Mouse (Mus musculus) forebrain, embryonic 13.5 days (tissue): Measurements from ENCODE around the gene Trir. TPM values are rescaled to one million over a fixed set of nuclear protein-coding genes. Genes with fewer than 3 reads are reported as not detected.

ENCODE experiments used
- ATAC-seq: fragments of 200-750 bp; cut with Nextera tagmentation; 2 replicates; pipeline ENCODE4 v1.8.0; 2017
- H3K27ac ChIP-seq: fragments of 300-500 bp; sonication (generic); 2 replicates; pipeline ENCODE4 v1.5.1; 2015; ENCODE audit warnings: inconsistent platforms, mild to moderate bottlenecking, moderate library complexity
- H3K27me3 ChIP-seq: fragments of 300-500 bp; sonication (generic); 2 replicates; pipeline ENCODE4 v1.6.1; 2015; ENCODE audit warnings: mild to moderate bottlenecking, inconsistent platforms
- H3K36me3 ChIP-seq: fragments of 300-500 bp; sonication (generic); 2 replicates; pipeline ENCODE4 v1.6.1; 2015; ENCODE audit warnings: mild to moderate bottlenecking, inconsistent platforms; ENCODE audit not compliant: poor library complexity, severe bottlenecking
- H3K4me1 ChIP-seq: fragments of 300-500 bp; sonication (generic); 2 replicates; pipeline ENCODE4 v1.6.1; 2015; ENCODE audit warnings: inconsistent platforms
- H3K4me2 ChIP-seq: fragments of 300-500 bp; sonication (generic); 2 replicates; pipeline ENCODE4 v1.6.1; 2015; ENCODE audit warnings: inconsistent platforms, mild to moderate bottlenecking, moderate library complexity
- H3K4me3 ChIP-seq: fragments of 300-500 bp; sonication (generic); 2 replicates; pipeline ENCODE4 v1.5.1; 2015; ENCODE audit warnings: mild to moderate bottlenecking, inconsistent platforms
- H3K9ac ChIP-seq: fragments of 300-500 bp; sonication (generic); 2 replicates; pipeline ENCODE4 v1.6.1; 2015; ENCODE audit warnings: mild to moderate bottlenecking, inconsistent platforms
- H3K9me3 ChIP-seq: fragments of 300-500 bp; sonication (generic); replicated peaks from 2 replicates; pipeline ENCODE4 v1.6.1; 2016; ENCODE audit warnings: inconsistent platforms
- WGBS: fragments of 180-500 bp; shearing (Covaris S2); methylation state at CpG from one replicate; pipeline ENCODE4 v1.1.7; 2015; 5-methylcytosine and 5-hydroxymethylcytosine counted together
- polyA plus RNA-seq: library from polyadenylated mRNA; unstranded; fragments of >200 nt; fragmentation: Nextera tagmentation; extraction: Ambion mirVana; gene quantifications from 2 replicates; pipeline ENCODE4 v1.2.1, GENCODE M21; 2015

Trir gene
- polyA plus RNA-seq, 1 experiment from 2014 or later = 154 TPM

- H3K9me3 ChIP-seq = no peaks in the 10 kb centered on the region
- H3K4me2 ChIP-seq = peak overlapping the region; percentile 98
- peak overlapping the region; percentile 70 for H3K9ac ChIP-seq
- WGBS = under 1% methylated on average over 49 of the region's 53 CpGs
- no peaks in the 10 kb centered on the region for H3K36me3 ChIP-seq
- H3K27ac ChIP-seq = peak overlapping the region; percentile 59
- peak overlapping the region; percentile 50 for H3K4me3 ChIP-seq
- peaks cover 34% of the 10 kb centered on the region for H3K4me1 ChIP-seq
- peak; percentile 61 for ATAC-seq
- peaks cover 51% of the 10 kb centered on the region for H3K27me3 ChIP-seq
Measured at GRCm38 (mm10) chr8:84985684-84986378, 40.8 kb upstream of the Trir start.

GRCm38 (mm10) chr8:84986379-84986945 is 40.2 kb upstream of the Trir start:
- H3K27me3 ChIP-seq = peaks cover 47% of the 10 kb centered on the region

GRCm38 (mm10) chr8:84987388-84987787 is 39.2 kb upstream of the Trir start:
- H3K9ac ChIP-seq = no peak overlapping the region
- WGBS = 84% methylated on average over 5 of the region's 5 CpGs
- H3K4me2 ChIP-seq = no peak overlapping the region
- ATAC-seq = no peak
- H3K36me3 ChIP-seq = no peaks in the 10 kb centered on the region
- H3K4me3 ChIP-seq = no peak overlapping the region
- H3K4me1 ChIP-seq = peaks cover 33% of the 10 kb centered on the region
- no peak overlapping the region for H3K27ac ChIP-seq
- no peaks in the 10 kb centered on the region for H3K9me3 ChIP-seq
- peaks cover 40% of the 10 kb centered on the region for H3K27me3 ChIP-seq

More at GRCm38 (mm10) chr8:84986379-84986945, 40.2 kb upstream of the Trir start:
- no peaks in the 10 kb centered on the region for H3K9me3 ChIP-seq
- 37% methylated on average over 8 of the region's 8 CpGs for WGBS
- H3K27ac ChIP-seq = peak overlapping the region; percentile 59; the same call in 1 of the 2 replicates
- H3K4me1 ChIP-seq = peaks cover 33% of the 10 kb centered on the region
- no peaks in the 10 kb centered on the region for H3K36me3 ChIP-seq
- ATAC-seq = no peak
- peak overlapping the region; percentile 70 for H3K9ac ChIP-seq
- peak overlapping the region; percentile 50 for H3K4me3 ChIP-seq
- peak overlapping the region; percentile 98 for H3K4me2 ChIP-seq

- 78% methylated on average over 2 of the region's 2 CpGs for WGBS
- H3K27me3 ChIP-seq = peaks cover 36% of the 10 kb centered on the region
- H3K4me2 ChIP-seq = no peak overlapping the region
- H3K9me3 ChIP-seq = no peaks in the 10 kb centered on the region
- no peak overlapping the region for H3K27ac ChIP-seq
- no peaks in the 10 kb centered on the region for H3K36me3 ChIP-seq
- H3K9ac ChIP-seq = no peak overlapping the region
- H3K4me1 ChIP-seq = peaks cover 33% of the 10 kb centered on the region
- no peak overlapping the region for H3K4me3 ChIP-seq
- no peak for ATAC-seq
Measured at GRCm38 (mm10) chr8:84987903-84988302, 38.7 kb upstream of the Trir start.

- WGBS = 13% methylated on average over 15 of the region's 15 CpGs
- Histone ChIP-seq H3K9ac (no peak overlapping the region), H3K4me2 (peak overlapping the region; percentile 89), H3K4me3 (no peak overlapping the region), H3K27ac (no peak overlapping the region), H3K9me3 (no peaks in the 10 kb centered on the region), H3K4me1 (peaks cover 33% of the 10 kb centered on the region), H3K27me3 (peaks cover 31% of the 10 kb centered on the region), H3K36me3 (no peaks in the 10 kb centered on the region)
- ATAC-seq = no peak
Measured at GRCm38 (mm10) chr8:84989311-84989731, 37.3 kb upstream of the Trir start.

- no peaks in the 10 kb centered on the region for H3K36me3 ChIP-seq
- WGBS = 0% methylated on average over 15 of the region's 15 CpGs
- H3K4me3 ChIP-seq = peak overlapping the region; percentile 57
- peak; percentile 59 for ATAC-seq
- H3K27me3 ChIP-seq = peaks cover 28% of the 10 kb centered on the region
- no peaks in the 10 kb centered on the region for H3K9me3 ChIP-seq
- H3K27ac ChIP-seq = peak overlapping the region; percentile 75
- peaks cover 29% of the 10 kb centered on the region for H3K4me1 ChIP-seq
- H3K9ac ChIP-seq = peak overlapping the region; percentile 72
- peak overlapping the region; percentile 89 for H3K4me2 ChIP-seq
Measured at GRCm38 (mm10) chr8:84989810-84990209, 36.8 kb upstream of the Trir start.

GRCm38 (mm10) chr8:84990349-84990748 is 36.3 kb upstream of the Trir start, which contains the start of gene Hook2:
Gene Hook2 (plus strand): TSS chr8:84990603.
- Histone ChIP-seq H3K36me3 (no peaks in the 10 kb centered on the region), H3K4me1 (peaks cover 24% of the 10 kb centered on the region), H3K27me3 (peaks cover 28% of the 10 kb centered on the region), H3K9me3 (no peaks in the 10 kb centered on the region), H3K27ac (peak within 1 kb of the TSS; percentile 75), H3K9ac (peak within 1 kb of the TSS; percentile 75), H3K4me3 (peak within 1 kb of the TSS; percentile 57), H3K4me2 (peak within 1 kb of the TSS; percentile 89)
- under 1% methylated on average over 28 of the region's 28 CpGs for WGBS
- peak; percentile 91 for ATAC-seq

GRCm38 (mm10) chr8:84990836-84991235 is 35.8 kb upstream of the Trir start:
- Histone ChIP-seq H3K4me3 (peak overlapping the region; percentile 57), H3K27ac (no peak overlapping the region), H3K4me1 (peaks cover 24% of the 10 kb centered on the region), H3K4me2 (peak overlapping the region; percentile 89), H3K36me3 (no peaks in the 10 kb centered on the region), H3K27me3 (peaks cover 32% of the 10 kb centered on the region), H3K9me3 (no peaks in the 10 kb centered on the region), H3K9ac (peak overlapping the region; percentile 75)
- peak; percentile 34 for ATAC-seq
- WGBS = 4% methylated on average over 15 of the region's 15 CpGs

GRCm38 (mm10) chr8:84994375-84994774 is 32.2 kb upstream of the Trir start:
- peaks cover 17% of the 10 kb centered on the region; the same call in 1 of the 2 replicates for H3K27me3 ChIP-seq
- no peak overlapping the region for H3K4me3 ChIP-seq
- H3K9ac ChIP-seq = no peak overlapping the region; the same call in 1 of the 2 replicates
- no peaks in the 10 kb centered on the region for H3K9me3 ChIP-seq
- ATAC-seq = no peak
- no peak overlapping the region for H3K4me2 ChIP-seq
- peaks cover 25% of the 10 kb centered on the region for H3K4me1 ChIP-seq
- H3K36me3 ChIP-seq = no peaks in the 10 kb centered on the region
- 91% methylated on average over 9 of the region's 9 CpGs for WGBS
- no peak overlapping the region for H3K27ac ChIP-seq

GRCm38 (mm10) chr8:84995680-84996079 is 30.9 kb upstream of the Trir start:
- Histone ChIP-seq H3K9me3 (no peaks in the 10 kb centered on the region), H3K4me1 (peaks cover 22% of the 10 kb centered on the region), H3K4me3 (no peak overlapping the region), H3K27ac (no peak overlapping the region), H3K36me3 (no peaks in the 10 kb centered on the region), H3K9ac (peak overlapping the region; percentile 30; the same call in 1 of the 2 replicates), H3K4me2 (peak overlapping the region; percentile 32), H3K27me3 (peaks cover 17% of the 10 kb centered on the region; the same call in 1 of the 2 replicates)
- ATAC-seq = peak; percentile 25; the same call in 1 of the 2 replicates
- WGBS = 20% methylated on average over 25 of the region's 25 CpGs

- H3K27ac ChIP-seq = no peak overlapping the region
- peaks cover 17% of the 10 kb centered on the region; the same call in 1 of the 2 replicates for H3K27me3 ChIP-seq
- no peaks in the 10 kb centered on the region for H3K36me3 ChIP-seq
- 82% methylated on average over 5 of the region's 5 CpGs for WGBS
- H3K4me2 ChIP-seq = no peak overlapping the region
- no peak overlapping the region for H3K4me3 ChIP-seq
- H3K9ac ChIP-seq = no peak overlapping the region
- no peak for ATAC-seq
- peaks cover 16% of the 10 kb centered on the region for H3K4me1 ChIP-seq
- no peaks in the 10 kb centered on the region for H3K9me3 ChIP-seq
Measured at GRCm38 (mm10) chr8:84996978-84997377, 29.6 kb upstream of the Trir start.

- H3K9me3 ChIP-seq = no peaks in the 10 kb centered on the region
- WGBS = under 1% methylated on average over 19 of the region's 19 CpGs
- peak overlapping the region; percentile 48 for H3K9ac ChIP-seq
- peaks cover 17% of the 10 kb centered on the region; the same call in 1 of the 2 replicates for H3K27me3 ChIP-seq
- H3K4me3 ChIP-seq = 0 out of 2 replicates have a peak overlapping the region, but pooled peaks have one; percentile 9
- H3K4me2 ChIP-seq = peak overlapping the region; percentile 46
- peaks cover 16% of the 10 kb centered on the region for H3K4me1 ChIP-seq
- ATAC-seq = peak; percentile 86
- 0 out of 2 replicates have a peak overlapping the region, but pooled peaks have one; percentile 25 for H3K27ac ChIP-seq
- peaks cover 4% of the 10 kb centered on the region; the same call in 1 of the 2 replicates for H3K36me3 ChIP-seq
Measured at GRCm38 (mm10) chr8:84997649-84998295, 28.9 kb upstream of the Trir start.
